Mouse (Mus musculus) liver, embryonic 14.5 days (tissue): ENCODE results near the gene Wdfy4.

Experiments used
- CTCF ChIP-seq: IDR thresholded peaks from 2 replicates; pipeline ENCODE4 v1.5.1; 2016; ENCODE audit warnings: antibody characterized with exemption, low read depth, control low read depth
- EP300 ChIP-seq: IDR thresholded peaks from 2 replicates; pipeline ENCODE4 v1.6.1; 2016; ENCODE audit warnings: antibody characterized with exemption, low read depth

DNA sequence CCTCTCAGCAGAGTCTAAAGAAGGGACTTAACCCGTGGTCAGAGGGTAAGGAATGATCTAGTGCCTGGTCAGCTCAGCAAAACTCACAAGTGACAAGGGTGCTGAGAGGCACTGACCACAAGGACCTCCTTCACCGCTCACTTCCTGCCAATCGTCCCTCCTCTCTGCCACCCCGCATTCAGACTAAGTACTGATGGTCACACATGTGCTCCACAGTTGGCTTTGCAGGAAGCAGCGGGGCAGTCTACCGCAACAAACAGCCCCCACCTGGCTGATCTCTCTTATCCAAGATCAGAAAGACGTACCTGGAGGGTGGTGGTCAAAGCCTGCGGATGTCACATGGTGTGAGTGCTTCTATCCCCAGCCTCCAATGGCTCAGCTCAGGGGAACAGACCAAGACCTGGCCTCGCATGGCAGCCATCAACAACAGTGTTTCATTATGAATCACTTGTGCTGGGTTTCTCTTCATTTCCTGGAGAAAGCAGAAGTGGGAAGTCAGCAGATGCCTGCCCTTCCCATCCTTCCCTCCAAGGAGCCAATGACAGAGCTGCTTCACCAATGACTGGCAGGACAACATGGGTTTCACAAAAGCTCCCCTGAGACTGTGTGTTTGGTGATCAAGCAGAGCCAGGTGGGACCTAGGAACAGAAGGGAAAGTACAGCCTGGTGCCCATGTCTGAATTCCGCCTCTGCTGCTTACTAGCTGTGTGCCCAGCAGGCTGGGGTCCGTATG lies at the start of gene Wdfy4:
- TF ChIP-seq CTCF (no peak), EP300 (no peak)
